Mouse (Mus musculus) stomach, embryonic 15.5 days (tissue): ENCODE data around the gene Fau. TPM values are rescaled to one million over a fixed set of nuclear protein-coding genes. Genes with fewer than 3 reads are reported as not detected.
"Not testable (repeated sequence)": the region's sequence is repeated elsewhere in the genome, so short reads cannot be mapped to it uniquely, and the experiment has no call there.

Experiments
- ATAC-seq: fragments of 200-750 bp; cut with Nextera tagmentation; 2 replicates; pipeline ENCODE4 v1.8.0; 2017; ENCODE audit warnings: low read depth, moderate number of reproducible peaks, moderate TSS enrichment; ENCODE audit not compliant: insufficient read depth, low FRiP score
- H3K27ac ChIP-seq: fragments of 300-500 bp; sonication (generic); 2 replicates; pipeline ENCODE4 v1.5.1; 2015; ENCODE audit warnings: mild to moderate bottlenecking, inconsistent platforms
- H3K27me3 ChIP-seq: fragments of 300-500 bp; sonication (generic); replicated peaks from 2 replicates; pipeline ENCODE4 v1.6.1; 2015; ENCODE audit warnings: inconsistent platforms
- H3K36me3 ChIP-seq: fragments of 300-500 bp; sonication (generic); 2 replicates; pipeline ENCODE4 v1.6.1; 2015; ENCODE audit warnings: inconsistent platforms
- H3K4me1 ChIP-seq: fragments of 300-500 bp; sonication (generic); 2 replicates; pipeline ENCODE4 v1.6.1; 2015; ENCODE audit warnings: inconsistent platforms
- H3K4me2 ChIP-seq: fragments of 300-500 bp; sonication (generic); 2 replicates; pipeline ENCODE4 v1.6.1; 2015; ENCODE audit warnings: mild to moderate bottlenecking, inconsistent platforms
- H3K4me3 ChIP-seq: fragments of 300-500 bp; sonication (generic); replicated peaks from 2 replicates; pipeline ENCODE4 v1.5.1; 2015; ENCODE audit warnings: inconsistent platforms
- H3K9ac ChIP-seq: fragments of 300-500 bp; sonication (generic); 2 replicates; pipeline ENCODE4 v1.6.1; 2015; ENCODE audit warnings: inconsistent platforms
- H3K9me3 ChIP-seq: fragments of 300-500 bp; sonication (generic); 2 replicates; pipeline ENCODE4 v1.6.1; 2016; ENCODE audit warnings: inconsistent platforms
- WGBS: fragments of 180-500 bp; shearing (Covaris S2); methylation state at CpG from one replicate; pipeline ENCODE4 v1.1.7; 2015; 5-methylcytosine and 5-hydroxymethylcytosine counted together
- polyA plus RNA-seq: library from polyadenylated mRNA; unstranded; fragments of >200 nt; fragmentation: Nextera tagmentation; extraction: Ambion mirVana; gene quantifications from 2 replicates; pipeline ENCODE4 v1.2.1, GENCODE M21; 2015

Fau gene
- polyA plus RNA-seq, 1 experiment from 2014 or later, result 625 TPM

DNA sequence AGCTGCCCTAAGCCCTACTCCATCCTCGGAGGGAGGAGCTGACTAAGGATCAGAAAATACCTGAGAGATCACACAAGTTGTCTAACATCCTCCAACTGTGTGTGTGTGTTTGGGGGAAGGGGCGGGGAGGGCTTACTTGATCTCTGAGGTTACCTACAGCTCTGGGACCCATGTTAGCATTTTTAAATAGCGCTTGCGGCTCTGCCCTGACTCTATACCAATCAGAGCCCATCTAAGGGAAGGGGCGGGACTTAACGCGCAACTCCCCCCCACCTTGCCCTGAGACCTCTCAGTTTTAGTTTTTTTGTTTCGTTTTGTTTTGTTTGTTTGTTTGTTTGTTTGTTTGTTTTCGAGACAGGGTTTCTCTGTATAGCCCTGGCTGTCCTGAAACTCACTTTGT is 28.2 kb upstream of the Fau start:
- Histone ChIP-seq H3K27ac (no peak overlapping the region), H3K4me1 (no peaks in the 10 kb centered on the region), H3K9me3 (no peaks in the 10 kb centered on the region), H3K9ac (no peak overlapping the region), H3K36me3 (no peaks in the 10 kb centered on the region), H3K27me3 (no peaks in the 10 kb centered on the region), H3K4me3 (no peak overlapping the region), H3K4me2 (no peak overlapping the region)
- no peak for ATAC-seq
- WGBS, result 73% methylated on average over 9 of the region's 9 CpGs

DNA sequence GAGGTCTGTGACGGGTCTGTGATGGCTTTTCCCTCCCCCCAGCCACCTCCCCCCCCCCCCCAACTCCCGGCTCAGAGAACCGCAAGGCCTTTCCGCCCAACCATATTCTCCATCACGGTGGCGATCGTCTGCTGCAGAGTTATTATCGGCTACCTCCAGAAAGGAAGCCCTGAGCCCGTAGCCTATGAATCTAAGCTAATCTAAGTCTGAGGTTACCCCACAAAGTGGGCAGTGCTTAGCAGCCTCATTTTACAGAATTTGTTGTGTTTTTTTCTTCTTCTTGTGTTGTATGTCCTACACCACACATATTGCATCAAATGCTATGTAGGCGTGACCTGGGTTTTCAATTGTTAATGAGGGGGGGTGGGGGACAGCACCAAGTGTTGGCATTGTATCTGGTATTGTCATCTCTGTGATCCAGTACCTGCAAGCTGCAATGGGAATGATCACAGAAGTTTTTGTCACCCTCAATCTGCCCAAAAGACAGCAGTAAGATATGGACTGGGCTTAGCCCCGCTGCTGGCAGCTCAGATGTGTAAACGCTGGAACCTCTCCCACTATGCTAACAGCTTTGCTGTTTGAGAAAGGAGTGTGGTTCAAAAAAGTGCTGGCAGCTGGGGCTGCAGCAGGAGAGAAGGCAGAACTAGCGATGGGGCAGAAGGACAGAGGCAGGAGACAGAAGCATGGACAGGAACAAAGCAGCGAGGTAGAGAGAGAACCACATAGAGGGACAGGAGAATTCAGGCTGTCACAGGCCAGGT is 26.9 kb upstream of the Fau start:
- Histone ChIP-seq H3K9me3 (no peaks in the 10 kb centered on the region), H3K4me1 (no peaks in the 10 kb centered on the region), H3K27me3 (no peaks in the 10 kb centered on the region), H3K27ac (no peak overlapping the region), H3K4me2 (no peak overlapping the region), H3K9ac (no peak overlapping the region), H3K4me3 (no peak overlapping the region), H3K36me3 (no peaks in the 10 kb centered on the region)
- WGBS, result 64% methylated on average over 14 of the region's 14 CpGs
- ATAC-seq, result no peak

DNA sequence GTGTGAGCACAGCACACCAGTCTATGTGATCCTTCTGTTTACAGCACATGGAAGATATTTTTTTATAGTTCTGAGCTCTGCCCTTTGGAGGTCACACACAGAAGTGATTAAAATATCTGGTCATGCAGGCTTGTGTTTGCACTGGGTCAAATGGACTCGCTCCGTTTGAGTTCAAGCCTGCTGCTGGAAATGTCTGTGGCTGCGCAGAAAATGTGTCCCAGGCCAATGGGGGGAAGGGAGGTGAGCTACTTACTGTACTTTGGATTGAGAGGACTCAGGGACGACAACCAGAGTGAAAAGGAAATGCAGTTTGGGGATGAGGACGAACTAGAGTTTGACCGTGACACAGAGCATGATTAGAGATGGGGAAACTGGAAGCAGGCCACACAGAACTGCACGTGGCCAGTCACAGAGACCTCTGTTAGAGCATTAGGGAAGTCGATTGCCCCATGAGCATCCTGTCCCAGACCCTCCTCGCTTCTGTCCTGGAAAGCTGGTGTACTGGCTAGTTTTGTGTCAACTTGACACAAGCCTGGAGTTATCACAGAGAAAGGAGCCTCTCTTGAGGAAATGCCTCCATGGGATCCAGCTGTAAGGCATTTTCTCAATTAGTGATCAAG is 21.6 kb upstream of the Fau start:
- ATAC-seq, result no peak
- 66% methylated on average over 9 of the region's 9 CpGs for WGBS
- H3K36me3 ChIP-seq, result no peaks in the 10 kb centered on the region
- no peaks in the 10 kb centered on the region for H3K9me3 ChIP-seq
- H3K4me3 ChIP-seq, result no peak overlapping the region
- H3K4me1 ChIP-seq, result no peaks in the 10 kb centered on the region
- H3K9ac ChIP-seq, result no peak overlapping the region
- no peak overlapping the region for H3K27ac ChIP-seq
- no peaks in the 10 kb centered on the region for H3K27me3 ChIP-seq
- H3K4me2 ChIP-seq, result no peak overlapping the region

DNA sequence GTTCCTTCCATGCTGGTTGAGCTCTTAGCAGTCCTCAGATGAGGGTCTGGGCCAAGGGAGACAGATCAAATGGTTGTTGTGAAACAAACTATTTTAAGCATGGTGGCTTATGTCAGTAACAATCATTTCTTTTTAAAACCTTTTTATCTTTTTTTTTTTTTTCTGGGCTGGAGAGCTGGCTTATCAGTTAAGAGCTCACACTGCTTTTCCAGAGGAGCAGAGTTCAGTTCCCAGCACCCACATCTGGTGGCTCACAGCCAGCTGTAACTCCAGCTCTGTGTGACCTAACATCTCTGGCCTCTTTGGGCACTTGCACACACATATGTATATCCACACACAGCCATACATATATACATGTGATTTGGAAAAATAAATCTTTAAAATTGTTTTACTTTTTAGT is 19.9 kb upstream of the Fau start:
- no peaks in the 10 kb centered on the region for H3K9me3 ChIP-seq
- ATAC-seq, result no peak

DNA sequence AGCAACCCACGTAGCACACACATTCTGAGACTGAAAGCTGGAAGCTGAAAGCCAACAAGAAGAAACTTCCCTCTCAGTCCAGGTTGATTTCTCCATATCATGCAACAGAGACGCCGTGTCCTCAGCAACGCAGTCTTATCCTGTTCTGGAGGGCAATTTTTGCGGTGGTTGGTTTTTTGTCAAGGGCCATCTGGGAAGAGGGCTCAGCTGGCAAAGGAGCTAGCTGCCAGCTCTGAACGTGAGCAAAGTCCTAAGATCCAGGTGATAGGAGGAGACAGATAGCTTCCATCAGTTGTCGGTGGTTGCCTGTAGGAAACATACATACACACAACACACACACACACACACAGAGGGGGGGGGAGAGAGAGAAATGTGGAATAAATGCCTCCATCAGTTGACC is 19.3 kb upstream of the Fau start:
- Histone ChIP-seq H3K4me2 (no peak overlapping the region), H3K36me3 (no peaks in the 10 kb centered on the region), H3K9ac (no peak overlapping the region), H3K27ac (no peak overlapping the region), H3K4me3 (no peak overlapping the region), H3K4me1 (no peaks in the 10 kb centered on the region), H3K9me3 (no peaks in the 10 kb centered on the region), H3K27me3 (no peaks in the 10 kb centered on the region)
- no peak for ATAC-seq
- 76% methylated on average over 7 of the region's 7 CpGs for WGBS

More for the DNA sequence above, 19.9 kb upstream of the Fau start:
- no peak overlapping the region for H3K27ac ChIP-seq
- no peak overlapping the region for H3K9ac ChIP-seq
- no peak overlapping the region for H3K4me2 ChIP-seq
- no peaks in the 10 kb centered on the region for H3K36me3 ChIP-seq
- no peaks in the 10 kb centered on the region for H3K4me1 ChIP-seq
- no peak overlapping the region for H3K4me3 ChIP-seq
- H3K27me3 ChIP-seq, result no peaks in the 10 kb centered on the region

DNA sequence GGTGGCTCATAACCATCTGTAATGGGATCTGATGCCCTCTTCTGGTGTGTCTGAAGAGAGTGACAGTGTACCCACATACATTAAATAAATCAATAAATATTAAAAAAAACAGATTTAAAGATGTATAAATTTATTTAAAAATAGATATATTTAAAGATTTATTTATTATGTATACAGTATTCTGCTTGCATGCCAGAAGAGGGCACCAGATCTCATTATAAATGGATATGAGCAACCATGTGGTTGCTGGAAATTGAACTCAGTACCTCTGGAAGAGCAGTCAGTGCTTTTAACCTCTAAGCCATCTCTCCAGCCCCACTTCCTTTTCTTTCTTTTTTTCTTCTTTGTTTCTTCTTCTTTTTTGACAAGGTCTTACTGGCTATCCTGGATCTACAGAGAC is 17.6 kb upstream of the Fau start:
- H3K4me1 ChIP-seq, result no peaks in the 10 kb centered on the region
- H3K4me2 ChIP-seq, result no peak overlapping the region
- no peak overlapping the region for H3K4me3 ChIP-seq
- H3K9ac ChIP-seq, result no peak overlapping the region
- no peaks in the 10 kb centered on the region for H3K9me3 ChIP-seq
- no peak overlapping the region for H3K27ac ChIP-seq
- H3K27me3 ChIP-seq, result no peaks in the 10 kb centered on the region
- no peaks in the 10 kb centered on the region for H3K36me3 ChIP-seq
- no peak for ATAC-seq

DNA sequence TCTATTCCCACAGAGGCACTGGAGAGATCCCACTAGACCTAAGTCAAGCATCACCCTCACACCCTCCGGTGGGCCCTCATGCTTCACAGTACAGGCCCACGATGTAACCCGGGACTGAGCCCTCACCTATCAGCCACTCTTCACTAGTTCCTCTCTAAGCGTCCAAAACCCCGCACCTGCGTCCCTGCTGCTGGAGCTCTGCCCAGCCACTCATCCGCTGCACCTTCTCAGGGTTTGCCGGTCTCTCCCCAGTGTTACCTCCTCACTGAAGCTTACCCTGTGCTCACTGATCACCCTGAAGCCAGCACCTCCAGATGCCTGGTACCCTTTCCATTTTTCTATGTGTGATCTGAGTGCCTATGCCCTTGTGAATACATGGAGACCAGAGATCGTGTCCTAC is 15.4 kb upstream of the Fau start:
- Histone ChIP-seq H3K27ac (no peak overlapping the region), H3K9ac (no peak overlapping the region), H3K36me3 (no peaks in the 10 kb centered on the region), H3K4me2 (no peak overlapping the region), H3K4me1 (no peaks in the 10 kb centered on the region), H3K4me3 (no peak overlapping the region), H3K9me3 (no peaks in the 10 kb centered on the region), H3K27me3 (no peaks in the 10 kb centered on the region)
- ATAC-seq, result no peak
- 79% methylated on average over 9 of the region's 9 CpGs for WGBS

DNA sequence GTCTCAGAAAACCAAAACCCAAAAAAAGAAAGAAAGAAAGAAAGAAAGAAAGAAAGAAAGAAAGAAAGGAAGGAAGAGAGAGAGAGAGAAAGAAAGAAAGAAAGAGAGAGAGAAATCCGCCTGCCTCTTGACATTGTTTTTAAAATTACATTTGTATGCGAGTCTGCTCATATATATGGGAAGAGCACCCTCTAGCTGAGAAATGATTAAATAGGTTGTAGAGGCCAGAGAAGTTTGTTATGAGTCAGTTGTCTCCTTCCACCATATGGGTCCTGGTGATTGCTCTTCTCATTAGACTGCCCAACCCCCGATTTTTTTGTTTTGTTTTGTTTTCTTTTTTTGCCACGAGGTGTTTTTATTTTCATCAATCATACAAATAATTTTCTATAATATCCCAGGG is 13.5 kb upstream of the Fau start:
- H3K4me1 ChIP-seq, result peaks cover 13% of the 10 kb centered on the region
- ATAC-seq, H3K9me3 ChIP-seq, H3K9ac ChIP-seq, H3K27me3 ChIP-seq, H3K27ac ChIP-seq, H3K4me2 ChIP-seq, H3K36me3 ChIP-seq, H3K4me3 ChIP-seq: not testable (repeated sequence)
- WGBS, result 45% methylated on average over 4 of the region's 4 CpGs

DNA sequence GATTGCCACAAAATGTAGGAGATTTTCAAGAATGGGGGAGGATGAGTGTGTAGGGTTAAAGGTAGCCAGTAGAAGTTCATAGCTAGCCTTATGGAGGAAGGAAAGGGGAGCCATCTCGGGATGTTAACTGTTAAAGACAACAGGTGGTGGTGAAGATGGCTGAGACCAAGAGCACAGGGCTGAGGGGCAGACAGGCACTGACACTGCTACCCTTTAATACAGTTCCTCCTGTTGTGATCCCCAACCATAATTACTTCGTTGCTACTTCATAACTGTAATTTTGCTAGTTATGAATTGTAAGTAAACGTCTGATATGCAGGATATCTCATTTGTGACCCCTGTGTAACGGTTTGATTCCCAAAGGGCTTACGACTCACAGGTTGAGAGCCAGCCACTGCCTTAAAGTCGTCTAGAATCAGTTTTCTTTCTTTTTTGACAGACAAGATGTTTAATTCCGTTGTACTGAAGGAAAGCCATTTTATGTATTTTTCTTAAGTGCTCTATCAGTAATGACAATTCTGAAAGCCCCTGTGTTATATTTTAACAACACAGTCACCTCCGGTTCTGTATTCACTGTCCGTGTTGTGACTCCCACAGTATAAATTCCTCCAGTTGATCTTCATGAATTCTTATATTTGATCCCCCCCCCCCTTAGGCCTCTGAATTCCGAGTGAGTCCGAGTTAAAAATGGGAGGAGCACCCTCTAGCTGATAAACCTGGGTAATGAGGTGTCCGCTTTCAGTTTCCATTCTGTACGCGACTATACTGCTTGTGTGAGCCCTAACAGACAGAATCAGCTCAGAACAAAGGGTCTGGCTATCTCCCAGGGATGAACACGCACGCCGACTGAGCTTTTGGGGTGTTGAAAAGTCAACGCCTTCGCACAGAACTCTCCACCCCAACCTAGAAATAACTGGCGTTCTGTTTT is 12.0 kb upstream of the Fau start:
- Histone ChIP-seq H3K36me3 (peaks cover 23% of the 10 kb centered on the region), H3K9ac (peak overlapping the region; percentile 40; the same call in 1 of the 2 replicates), H3K4me3 (peak overlapping the region; percentile 93), H3K27me3 (no peaks in the 10 kb centered on the region), H3K27ac (peak overlapping the region; percentile 99), H3K9me3 (no peaks in the 10 kb centered on the region), H3K4me1 (peaks cover 13% of the 10 kb centered on the region), H3K4me2 (peak overlapping the region; percentile 54)
- 12% methylated on average over 20 of the region's 20 CpGs for WGBS
- peak; percentile 61; the same call in 1 of the 2 replicates for ATAC-seq

DNA sequence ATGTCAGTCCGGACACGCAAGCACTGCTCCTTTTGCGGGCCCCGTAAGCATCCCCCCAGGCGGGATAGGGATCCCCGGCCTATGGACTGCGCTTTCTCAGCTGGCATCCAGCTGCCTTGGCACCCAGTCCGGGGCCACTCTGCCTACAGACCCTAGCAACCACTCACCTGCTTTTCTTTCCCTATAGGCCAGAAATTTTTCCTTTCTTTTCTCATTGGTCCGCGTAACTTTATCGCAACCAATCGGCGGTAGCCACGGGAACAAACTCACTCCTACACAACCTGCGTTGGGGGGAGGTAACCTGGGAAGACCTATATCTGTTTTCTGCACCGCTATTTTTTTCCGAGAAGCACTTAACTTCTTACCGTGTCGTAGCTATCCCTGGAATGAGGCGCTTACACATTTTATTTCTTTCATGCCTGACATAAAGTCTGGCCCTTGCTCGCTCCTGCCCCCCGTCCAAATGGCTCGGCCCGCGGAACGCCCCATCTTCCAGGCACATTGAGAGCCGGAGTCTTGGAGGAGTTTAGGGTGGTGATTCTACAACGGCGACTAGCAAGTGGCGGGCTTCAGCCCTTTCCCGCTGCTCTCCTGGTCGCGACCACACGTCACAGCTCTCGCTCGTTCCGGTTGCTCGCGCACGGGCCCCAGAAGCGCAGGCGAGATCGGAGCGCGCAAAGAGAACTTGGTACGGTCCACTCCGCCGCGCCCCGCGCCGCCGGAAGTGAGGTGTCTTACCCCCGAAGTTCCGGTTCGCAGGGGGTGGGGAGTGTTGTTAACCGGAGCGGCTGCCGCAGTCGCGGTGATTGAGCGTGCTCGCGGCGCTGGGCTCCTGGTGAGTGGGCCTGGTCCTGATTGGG is 11.1 kb upstream of the Fau start, which contains the start of gene Syvn1:
Syvn1 (plus strand) TSS at position 283 of the 860 bp plus-strand sequence.
- peak within 1 kb of the TSS; percentile 93 for H3K4me3 ChIP-seq
- H3K27me3 ChIP-seq, result no peaks in the 10 kb centered on the region
- no peaks in the 10 kb centered on the region for H3K9me3 ChIP-seq
- H3K9ac ChIP-seq, result peak within 1 kb of the TSS; percentile 70
- peak within 1 kb of the TSS; percentile 99 for H3K27ac ChIP-seq
- ATAC-seq, result peak; percentile 93
- WGBS, result under 1% methylated on average over 65 of the region's 65 CpGs
- peaks cover 13% of the 10 kb centered on the region for H3K4me1 ChIP-seq
- peak within 1 kb of the TSS; percentile 89 for H3K4me2 ChIP-seq
- peaks cover 32% of the 10 kb centered on the region for H3K36me3 ChIP-seq

DNA sequence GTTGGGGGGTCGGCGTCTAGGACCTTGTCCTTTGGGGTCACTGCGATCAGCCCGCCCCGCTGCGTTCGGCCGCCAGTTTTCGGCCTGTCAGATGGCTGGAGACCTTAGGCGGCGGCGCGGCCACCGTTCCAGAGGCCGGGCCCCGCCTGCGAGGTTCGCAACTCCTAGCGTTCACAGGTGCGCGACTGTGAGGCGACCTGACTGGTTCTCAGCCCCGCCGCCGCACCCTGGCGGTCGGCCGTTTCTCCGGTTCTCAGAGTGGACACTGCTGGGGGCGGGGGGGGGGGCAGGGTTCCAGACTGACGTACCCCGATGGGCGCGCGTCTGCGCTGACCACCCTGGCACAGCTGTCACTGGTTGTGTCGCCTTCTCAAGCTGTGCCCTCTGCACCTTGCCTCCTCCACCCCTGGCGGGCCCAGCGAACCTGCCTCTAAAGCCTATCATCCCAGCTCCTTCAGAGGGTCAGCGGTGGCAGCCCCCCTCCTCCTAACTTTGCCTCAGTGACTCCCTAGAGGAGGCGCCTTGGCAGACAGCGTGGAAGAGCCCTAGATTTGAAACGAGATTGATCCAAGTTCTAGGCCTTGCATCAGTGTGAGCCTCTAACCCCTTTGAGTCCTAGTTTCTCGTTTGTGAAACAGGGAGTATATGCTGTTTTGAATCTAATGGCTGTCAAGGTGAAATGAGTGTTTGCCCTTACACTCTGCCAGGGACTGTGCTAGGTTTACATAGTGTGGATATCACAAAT is 10.3 kb upstream of the Fau start:
- Histone ChIP-seq H3K27ac (peak overlapping the region; percentile 99), H3K4me3 (peak overlapping the region; percentile 93), H3K36me3 (peaks cover 40% of the 10 kb centered on the region), H3K9ac (peak overlapping the region; percentile 70), H3K4me1 (peaks cover 13% of the 10 kb centered on the region), H3K4me2 (peak overlapping the region; percentile 89), H3K27me3 (no peaks in the 10 kb centered on the region), H3K9me3 (no peaks in the 10 kb centered on the region)
- no peak for ATAC-seq
- WGBS, result 1% methylated on average over 44 of the region's 44 CpGs
